Mouse (Mus musculus) small intestine, adult 2 months (tissue): ENCODE results near the gene Snx1.

Source experiments
- CTCF ChIP-seq: fragments of 200-500 bp; IDR thresholded peaks from 2 replicates; pipeline ENCODE4 v1.5.1; 2012; ENCODE audit warnings: low read depth, mild to moderate bottlenecking, control low read depth, inconsistent platforms, low read length, moderate library complexity, mixed read lengths; ENCODE audit not compliant: insufficient replicate concordance, insufficient read length; ENCODE audit errors: extremely low read depth
- POLR2A ChIP-seq: fragments of 200-500 bp; IDR thresholded peaks from 2 replicates; pipeline ENCODE4 v1.6.1; 2012; ENCODE audit warnings: low read depth, mild to moderate bottlenecking, control low read depth, inconsistent platforms, low read length, moderate library complexity

DNA sequence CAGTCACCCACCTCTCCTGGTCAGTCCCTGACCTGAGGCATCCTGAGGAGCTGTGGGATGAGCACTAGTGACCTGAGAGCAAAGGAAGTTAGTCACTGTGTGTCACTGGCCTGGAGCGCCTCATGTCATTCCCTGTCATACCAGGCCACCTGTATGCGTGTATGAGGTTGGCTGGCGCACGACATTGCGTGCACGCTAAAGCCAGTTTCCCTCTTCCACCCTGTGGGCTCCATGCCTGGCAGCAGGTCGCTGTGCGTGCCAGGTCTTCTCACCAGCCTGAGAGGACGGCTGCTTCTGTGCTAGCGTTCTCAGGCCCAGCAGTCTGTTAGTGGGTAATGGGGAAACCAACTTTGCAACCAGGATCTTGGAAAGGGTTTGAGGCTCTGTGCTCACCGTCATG, 62.1 kb downstream of the Snx1 start:
- no peak for TF ChIP-seq POLR2A
- TF ChIP-seq CTCF = no peak
